Mouse (Mus musculus) C2C12 (cell line): ENCODE measurements around the gene Tnni2.

Experiments
- CTCF ChIP-seq: IDR thresholded peaks from one replicate; pipeline ENCODE4 v1.5.1; 2011; ENCODE audit not compliant: control insufficient read depth, insufficient read depth, insufficient read length
- FOSL1 ChIP-seq: IDR thresholded peaks from one replicate; pipeline ENCODE4 v1.8.0; 2011; ENCODE audit warnings: mild to moderate bottlenecking, low read length; ENCODE audit not compliant: poor library complexity, insufficient read depth, severe bottlenecking
- MAX ChIP-seq: IDR thresholded peaks from one replicate; pipeline ENCODE4 v1.6.1; 2011; ENCODE audit warnings: mild to moderate bottlenecking, control low read depth
- MYOD1 ChIP-seq: IDR thresholded peaks from one replicate; pipeline ENCODE4 v1.6.1; 2011; ENCODE audit warnings: low read depth; ENCODE audit not compliant: control insufficient read depth, insufficient read length
- MYOG ChIP-seq: IDR thresholded peaks from one replicate; pipeline ENCODE4 v1.6.1; 2011; ENCODE audit not compliant: control insufficient read depth, insufficient read length; ENCODE audit errors: extremely low read depth
- USF1 ChIP-seq: IDR thresholded peaks from one replicate; pipeline ENCODE4 v1.6.1; 2011; ENCODE audit warnings: low read depth, mild to moderate bottlenecking, control low read depth, moderate library complexity

DNA sequence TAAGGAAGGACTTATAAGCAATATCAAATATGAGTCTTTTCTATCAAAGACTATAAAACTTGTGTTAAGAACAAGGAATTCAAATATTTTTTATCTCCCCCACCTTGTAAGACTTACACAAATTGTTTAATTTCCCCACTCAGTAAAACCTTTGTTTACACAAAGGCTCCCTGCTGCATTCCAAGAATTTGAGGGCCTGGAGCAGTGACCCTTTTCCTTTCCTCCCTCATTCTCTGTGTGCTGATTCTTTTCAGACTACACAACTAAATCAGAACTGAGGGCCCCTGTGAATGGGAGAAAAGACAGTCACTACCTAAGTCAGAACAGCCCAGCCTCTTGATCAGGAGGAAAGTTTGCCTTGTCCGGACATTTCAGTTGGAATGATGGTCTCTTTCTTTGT, 13.1 kb downstream of the Tnni2 start:
- TF ChIP-seq CTCF (no peak), MAX (no peak), USF1 (no peak), MYOG (no peak), MYOD1 (no peak), FOSL1 (no peak)
